Mouse (Mus musculus): ENCODE results near the gene Aebp2.
"Not testable (repeated sequence)": the region's sequence is repeated elsewhere in the genome, so short reads cannot be mapped to it uniquely, and the experiment has no call there.

The Aebp2 gene

DNA sequence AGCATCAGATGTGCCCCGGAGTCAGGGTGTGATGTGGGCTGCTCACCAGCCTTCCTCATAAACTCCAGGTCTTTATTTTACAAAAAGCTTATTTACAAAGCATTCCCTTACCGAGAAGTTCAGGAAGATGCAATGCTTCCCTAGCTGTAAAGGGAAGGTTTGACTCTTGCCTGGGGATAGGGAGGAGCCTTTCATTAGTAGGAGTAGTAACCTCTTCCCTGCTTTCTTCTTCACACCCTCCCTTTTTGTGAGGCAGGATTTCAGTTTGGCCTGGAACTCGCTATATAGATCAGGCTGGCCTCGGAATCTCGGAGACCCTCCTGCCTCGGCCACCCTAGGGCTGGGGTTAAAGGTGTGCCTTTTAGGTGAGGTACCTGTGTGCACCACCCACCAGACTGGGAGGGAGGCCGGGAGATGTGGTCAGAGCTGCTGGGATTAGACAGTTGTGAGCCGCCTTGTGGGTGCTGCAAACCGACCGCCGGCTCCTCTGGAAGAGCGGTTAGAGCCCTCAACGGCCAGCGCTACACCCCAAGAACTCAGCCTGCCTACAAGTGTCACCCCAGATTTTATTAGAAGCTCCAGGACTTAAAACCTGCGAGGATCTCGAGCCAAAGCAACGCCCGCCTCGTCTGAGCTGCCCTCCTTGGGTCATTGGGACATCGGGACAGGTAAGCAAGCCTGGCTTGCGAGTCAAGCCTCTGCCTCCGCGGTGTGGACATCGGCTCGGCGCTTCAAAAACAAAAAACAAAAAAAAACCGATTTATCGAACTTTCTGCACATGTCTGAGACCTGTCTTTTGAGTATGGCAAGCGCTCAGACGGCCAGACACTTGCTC lies at the start of gene Aebp2:
Aebp2 (plus strand) TSS at position 273 of the 835 bp plus-strand sequence.
- DNase-seq (ENCODE audit: low read depth): no peak

DNA sequence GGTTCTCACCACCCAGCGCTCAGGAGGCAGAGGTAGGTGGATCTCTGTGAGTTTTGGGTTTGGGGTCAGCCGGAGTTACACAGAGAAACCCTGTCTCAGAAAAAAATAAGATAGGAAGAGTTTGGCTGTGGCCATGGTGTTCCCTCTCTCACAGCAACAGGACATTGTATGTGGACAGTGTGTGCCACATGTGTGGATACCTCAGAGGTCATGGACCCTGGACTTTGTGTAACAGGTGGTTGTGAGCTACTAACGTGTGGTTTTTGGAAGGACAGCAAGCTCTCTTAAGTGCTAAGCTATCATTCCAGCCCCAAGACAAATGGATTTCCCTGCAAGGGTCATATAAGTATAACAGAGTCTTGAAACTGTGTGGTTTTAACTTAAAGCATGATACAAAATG lies 47.5 kb upstream of the Aebp2 start:
- DNase-seq (ENCODE audit: low read depth): no peak

DNA sequence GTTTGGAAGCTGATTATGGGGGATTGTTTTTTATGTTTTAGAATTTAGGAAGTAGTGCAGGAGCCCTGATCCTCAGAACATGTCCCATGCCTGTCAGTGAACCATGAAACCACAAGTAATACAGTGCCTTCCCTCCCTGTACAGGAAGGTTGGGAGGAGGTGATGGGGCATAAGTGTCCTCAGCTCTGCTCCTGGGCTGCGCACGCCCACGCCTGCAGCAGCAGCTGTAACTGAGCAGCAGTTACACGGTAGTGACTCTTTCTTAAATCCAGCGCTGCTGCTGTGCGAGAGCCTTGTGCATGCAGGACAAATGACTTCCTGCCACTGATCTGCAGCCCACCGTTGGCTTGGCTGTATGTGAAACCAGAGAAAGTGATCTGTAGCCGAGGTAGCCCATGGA lies 46.3 kb upstream of the Aebp2 start:
- no peak for DNase-seq (ENCODE audit: low read depth)

GRCm38 (mm10) chr6:140576961-140577821 lies 45.3 kb upstream of the Aebp2 start:
- no peak for DNase-seq (ENCODE audit: low read depth)

DNA sequence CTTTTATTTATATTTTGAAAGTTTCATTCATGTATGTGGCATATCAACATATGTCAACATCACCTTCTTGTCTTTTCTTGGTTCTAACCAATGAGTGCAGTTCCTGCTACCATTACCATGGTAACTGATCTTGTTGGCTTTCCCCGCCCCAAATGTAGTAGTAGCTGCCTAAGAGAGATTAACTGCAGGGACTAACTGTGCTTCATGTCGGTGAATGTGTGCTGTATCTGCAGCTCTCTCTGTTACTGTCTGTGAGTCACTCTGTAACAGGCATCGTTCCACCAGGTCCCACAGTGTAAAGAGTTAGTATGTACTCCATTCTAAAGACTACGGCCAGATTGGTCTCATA lies 44.7 kb upstream of the Aebp2 start:
- peak; percentile 24 for DNase-seq (ENCODE audit: low read depth)

DNA sequence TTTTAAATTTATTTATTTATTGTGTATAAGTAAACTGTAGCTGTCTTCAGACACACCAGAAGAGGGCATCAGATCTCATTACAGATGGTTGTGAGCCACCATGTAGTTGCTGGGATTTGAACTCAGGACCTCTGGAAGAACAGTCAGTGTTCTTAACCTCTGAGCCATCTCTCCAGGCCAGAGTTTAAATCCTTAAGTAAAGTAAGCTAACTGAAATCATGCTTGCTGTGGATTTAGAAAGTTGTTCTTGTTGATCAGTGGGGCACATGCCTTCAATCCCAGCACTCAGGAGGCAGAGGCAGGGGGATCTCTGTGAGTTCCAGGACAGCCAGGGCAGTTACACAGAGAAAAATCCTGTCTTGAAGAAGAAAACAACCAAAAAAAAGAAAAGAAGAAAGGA lies 43.5 kb upstream of the Aebp2 start:
- not testable (repeated sequence) for DNase-seq (ENCODE audit: low read depth)

DNA sequence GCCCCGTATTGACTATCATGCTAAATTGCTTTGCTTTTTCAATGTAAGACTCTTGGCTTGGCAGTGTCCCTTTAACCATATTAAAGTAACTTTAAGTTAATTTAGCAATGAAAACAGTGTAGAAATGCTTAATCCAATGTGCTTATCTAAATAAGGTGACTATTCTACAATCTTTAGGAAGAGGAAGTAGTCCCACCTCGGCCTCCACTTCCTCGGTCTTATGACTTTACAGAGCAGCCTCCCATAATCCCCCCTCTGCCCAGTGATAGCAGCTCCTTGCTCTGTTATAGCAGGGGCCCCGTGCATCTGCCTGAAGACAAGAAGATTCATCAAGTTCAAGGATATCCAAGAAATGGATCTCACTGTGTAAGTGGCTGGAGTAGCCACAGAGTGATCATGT lies 42.3 kb upstream of the Aebp2 start:
- DNase-seq (ENCODE audit: low read depth): no peak

- no peak for DNase-seq (ENCODE audit: low read depth)
Measured at GRCm38 (mm10) chr6:140586714-140587259, 35.7 kb upstream of the Aebp2 start.

- DNase-seq (ENCODE audit: low read depth): no peak
Measured at GRCm38 (mm10) chr6:140591331-140591730, 31.1 kb upstream of the Aebp2 start.

DNA sequence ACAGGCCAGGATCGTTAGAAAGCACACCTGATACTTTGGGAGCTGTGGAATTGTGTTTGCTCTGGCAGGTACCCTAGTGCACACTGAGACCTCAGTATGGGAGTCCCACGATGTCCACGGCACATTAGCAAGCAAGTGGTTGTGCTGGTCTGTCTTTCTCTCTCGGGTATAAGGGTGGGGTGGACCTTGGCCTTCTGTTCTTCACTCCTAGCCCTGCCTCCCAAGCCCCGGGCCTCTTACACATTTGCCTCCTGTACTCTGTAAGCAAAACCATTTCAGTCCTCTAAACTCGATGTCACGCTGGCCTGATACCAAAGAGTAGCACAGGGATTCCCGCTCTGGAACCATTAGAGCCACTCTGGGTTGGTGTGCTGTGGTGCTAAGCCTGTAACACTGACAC lies 29.8 kb upstream of the Aebp2 start:
- DNase-seq (ENCODE audit: low read depth): no peak

- DNase-seq (ENCODE audit: low read depth): no peak
Measured at GRCm38 (mm10) chr6:140593420-140594170, 28.9 kb upstream of the Aebp2 start.

- DNase-seq (ENCODE audit: low read depth): not testable (repeated sequence)
Measured at GRCm38 (mm10) chr6:140595551-140595950, 26.9 kb upstream of the Aebp2 start.

DNA sequence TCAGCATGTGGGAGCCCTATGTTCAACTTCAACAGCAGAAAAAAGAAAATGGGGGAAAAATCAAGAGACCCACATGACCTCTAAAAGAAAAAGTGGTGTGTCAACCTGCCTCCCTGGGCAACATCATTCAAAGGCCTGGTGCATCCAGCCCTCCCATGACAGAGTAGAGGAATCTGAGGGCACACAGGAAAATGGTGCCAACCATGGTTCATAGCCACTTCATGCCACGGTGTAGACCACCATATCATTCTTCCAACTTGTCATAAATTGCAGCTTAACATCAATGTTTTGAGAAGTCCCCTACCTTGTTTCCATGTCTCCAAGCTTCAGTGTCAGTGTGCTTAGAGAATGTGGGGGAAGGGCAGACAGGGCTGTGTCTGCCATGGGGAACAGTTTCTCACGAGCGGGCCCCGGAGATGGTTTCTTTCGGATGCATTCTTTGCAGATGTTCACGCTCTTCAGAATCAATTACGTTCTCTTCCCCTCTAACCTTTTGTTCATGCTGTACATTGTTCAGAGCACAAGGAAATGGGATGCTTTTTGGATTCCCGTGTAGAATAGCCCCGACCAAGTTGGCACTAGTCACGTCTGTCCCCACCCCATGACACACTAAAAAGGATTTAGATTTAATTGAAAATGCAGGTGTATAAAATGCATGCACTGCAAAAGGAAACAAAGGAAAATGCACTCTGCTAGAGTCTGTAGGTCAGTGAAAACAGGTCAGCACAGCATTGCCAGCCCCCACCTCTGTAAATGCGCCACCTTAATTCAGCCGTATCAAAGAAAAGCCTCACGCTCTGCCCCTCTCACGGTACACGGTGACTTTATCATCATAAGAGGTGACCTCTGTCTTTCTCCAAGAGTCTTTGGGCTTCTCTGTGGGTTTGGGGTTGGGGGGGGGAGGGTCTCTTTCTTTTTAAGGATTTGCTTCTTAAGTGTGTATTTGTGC lies 24.8 kb upstream of the Aebp2 start:
- DNase-seq (ENCODE audit: low read depth): no peak

- DNase-seq (ENCODE audit: low read depth): peak; percentile 33
Measured at GRCm38 (mm10) chr6:140598516-140598915, 23.9 kb upstream of the Aebp2 start.

- DNase-seq (ENCODE audit: low read depth): no peak
Measured at GRCm38 (mm10) chr6:140599337-140599736, 23.1 kb upstream of the Aebp2 start.

DNA sequence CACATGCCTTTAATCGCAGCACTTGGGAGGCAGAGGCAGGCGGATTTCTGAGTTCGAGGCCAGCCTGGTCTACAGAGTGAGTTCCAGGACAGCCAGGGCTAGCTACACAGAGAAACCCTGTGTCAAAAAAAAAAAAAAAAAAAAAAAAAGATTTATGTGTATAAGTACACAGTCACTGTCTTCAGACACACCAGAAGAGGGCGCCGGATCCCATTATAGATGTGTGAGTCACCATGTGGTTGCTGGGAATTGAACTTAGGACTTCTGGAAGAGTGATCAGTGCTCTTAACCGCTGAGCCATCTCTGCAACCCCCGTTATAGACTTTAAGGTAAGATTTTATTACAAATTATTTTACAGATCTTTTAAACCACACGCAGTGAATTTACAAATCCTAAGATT lies 21.8 kb upstream of the Aebp2 start:
- DNase-seq (ENCODE audit: low read depth): not testable (repeated sequence)

- DNase-seq (ENCODE audit: low read depth): no peak
Measured at GRCm38 (mm10) chr6:140601175-140601574, 21.3 kb upstream of the Aebp2 start.

- no peak for DNase-seq (ENCODE audit: low read depth)
Measured at GRCm38 (mm10) chr6:140603228-140603944, 19.1 kb upstream of the Aebp2 start.

DNA sequence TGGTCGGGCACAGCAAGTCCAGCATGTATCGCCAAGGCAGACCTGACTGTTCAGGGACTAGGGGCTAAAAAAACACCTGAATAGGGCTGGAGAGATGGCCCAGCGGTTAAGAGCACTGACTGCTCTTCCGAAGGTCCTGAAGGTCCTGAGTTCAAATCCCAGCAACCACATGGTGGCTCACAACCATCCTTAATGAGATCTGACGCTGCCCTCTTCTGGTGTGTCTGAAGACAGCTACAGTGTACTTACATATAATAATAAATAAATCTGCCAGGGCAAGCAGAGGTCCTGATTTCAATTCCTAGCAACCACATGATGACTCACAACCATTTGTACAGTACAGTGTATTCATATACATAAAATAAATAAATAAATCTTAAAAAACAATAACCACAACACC lies 17.3 kb upstream of the Aebp2 start:
- not testable (repeated sequence) for DNase-seq (ENCODE audit: low read depth)

- no peak for DNase-seq (ENCODE audit: low read depth)
Measured at GRCm38 (mm10) chr6:140605732-140606131, 16.7 kb upstream of the Aebp2 start.
